ENCODE assay signal across 8 mouse cellular contexts in the genomic region with DNA sequence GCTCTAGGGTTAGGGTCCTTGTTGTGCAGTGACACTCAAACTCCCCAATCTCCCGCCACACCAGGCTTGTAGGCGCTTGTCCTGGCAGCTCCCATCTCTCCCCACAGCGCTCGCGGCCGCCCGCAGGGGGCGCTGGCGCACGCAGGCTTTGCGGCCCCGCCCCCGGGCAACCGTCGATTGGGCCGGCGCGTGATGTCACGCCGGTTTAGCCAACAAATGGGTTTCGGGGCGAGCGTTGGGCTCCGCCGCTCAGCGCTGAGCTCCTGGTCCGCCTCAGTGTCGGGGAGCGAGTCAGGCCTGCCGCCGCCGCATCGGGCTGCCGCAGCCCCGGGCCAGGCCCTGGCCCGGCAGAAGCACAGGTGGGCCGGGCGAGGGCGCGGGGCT. TPM values are rescaled to one million over a fixed set of nuclear protein-coding genes. Genes with fewer than 3 reads are reported as not detected.
DNase-seq lines count a peak whose midpoint lies in the region; ATAC-seq and TF ChIP-seq lines count a peak whose summit lies in the region.

No protein-coding gene starts in this region.

- no peaks in the 10 kb centered on the region for H3K27me3 ChIP-seq in C2C12 (ENCODE audit: control insufficient read depth, insufficient read depth, insufficient read length)
- no peaks in the 10 kb centered on the region for H3K27me3 ChIP-seq in heart, embryonic 10.5 days (ENCODE audit: insufficient read depth, poor library complexity, severe bottlenecking)
- no peaks in the 10 kb centered on the region for H3K27me3 ChIP-seq in kidney, embryonic 14.5 days (ENCODE audit: control insufficient read depth, insufficient read depth, low read length)
- H3K27me3 ChIP-seq in limb, embryonic 14.5 days (ENCODE audit: control insufficient read depth, insufficient read depth, low read length) = no peaks in the 10 kb centered on the region
- H3K27me3 ChIP-seq in midbrain, postnatal 0 days (ENCODE audit: insufficient read depth, low read length) = no peaks in the 10 kb centered on the region

- peak overlapping the region; percentile 95 for H3K9ac ChIP-seq in kidney, embryonic 14.5 days (ENCODE audit: low read depth, low read length)
- peak overlapping the region; percentile 94 for H3K9ac ChIP-seq in limb, embryonic 14.5 days (ENCODE audit: low read depth, low read length, severe bottlenecking)
- H3K9ac ChIP-seq in midbrain, postnatal 0 days (replicated peaks; ENCODE audit: low read length, poor library complexity, severe bottlenecking) = peak overlapping the region; percentile 97

- no peaks in the 10 kb centered on the region for H3K36me3 ChIP-seq in C2C12 (ENCODE audit: control insufficient read depth, insufficient read depth)
- 0 out of 2 replicates have a peak, but pooled peaks cover 3% of the 10 kb centered on the region for H3K36me3 ChIP-seq in heart, embryonic 10.5 days
- H3K36me3 ChIP-seq in kidney, embryonic 14.5 days (ENCODE audit: control insufficient read depth, insufficient read depth, low read length) = no peaks in the 10 kb centered on the region
- H3K36me3 ChIP-seq in limb, embryonic 14.5 days (ENCODE audit: control insufficient read depth, insufficient read depth, low read length) = peaks cover 3% of the 10 kb centered on the region; the same call in 1 of the 2 replicates
- no peaks in the 10 kb centered on the region for H3K36me3 ChIP-seq in midbrain, postnatal 0 days (ENCODE audit: insufficient read depth, low read length)

- WGBS in heart, embryonic 10.5 days = 0% methylated on average over 40 of the region's 40 CpGs
- WGBS in kidney, embryonic 14.5 days = under 1% methylated on average over 40 of the region's 40 CpGs
- WGBS in limb, embryonic 14.5 days = 0% methylated on average over 23 of the region's 40 CpGs
- 1% methylated on average over 36 of the region's 40 CpGs for WGBS in midbrain, postnatal 0 days

- peak; percentile 93 for TF ChIP-seq CTCF in C2C12 (IDR thresholded peaks at IDR 0.05; ENCODE audit: control insufficient read depth, insufficient read depth, insufficient read length)
- peak; percentile 60 for TF ChIP-seq CTCF in embryonic fibroblast, embryonic 13.5 days (IDR thresholded peaks at IDR 0.05; ENCODE audit: borderline replicate concordance, insufficient read depth, low read length)
- TF ChIP-seq CTCF in midbrain, postnatal 0 days (IDR thresholded peaks at IDR 0.05) = peak; percentile 96

- H3K9me3 ChIP-seq in heart, embryonic 10.5 days = no peaks in the 10 kb centered on the region
- H3K9me3 ChIP-seq in kidney, embryonic 14.5 days (ENCODE audit: control insufficient read depth, low read length) = no peaks in the 10 kb centered on the region
- no peaks in the 10 kb centered on the region for H3K9me3 ChIP-seq in limb, embryonic 14.5 days (ENCODE audit: control insufficient read depth, low read length)
- H3K9me3 ChIP-seq in midbrain, postnatal 0 days (ENCODE audit: low read length) = no peaks in the 10 kb centered on the region

- peaks cover 44% of the 10 kb centered on the region for H3K79me2 ChIP-seq in C2C12 (ENCODE audit: control insufficient read depth, insufficient read depth)

- peak; percentile 88 for TF ChIP-seq POLR2A in embryonic fibroblast, embryonic 13.5 days (IDR thresholded peaks at IDR 0.05; ENCODE audit: low read depth, low read length)
- 0 out of 2 replicates have a peak, but pooled peaks have one; percentile 46 for TF ChIP-seq POLR2A in limb, embryonic 14.5 days (IDR thresholded peaks at IDR 0.05; ENCODE audit: borderline replicate concordance, extremely low read depth, insufficient read depth, insufficient read length)

- H3K4me3 ChIP-seq in C2C12 (ENCODE audit: insufficient read depth, poor library complexity, severe bottlenecking) = peak overlapping the region; percentile 60
- peak overlapping the region; percentile 94; the same call in 1 of the 2 replicates for H3K4me3 ChIP-seq in embryonic fibroblast, embryonic 13.5 days (ENCODE audit: insufficient read depth, low read length)
- H3K4me3 ChIP-seq in heart, embryonic 10.5 days = peak overlapping the region; percentile 96
- peak overlapping the region; percentile 95 for H3K4me3 ChIP-seq in kidney, embryonic 14.5 days (ENCODE audit: low read length)
- peak overlapping the region; percentile 93 for H3K4me3 ChIP-seq in limb, embryonic 14.5 days (replicated peaks; ENCODE audit: low read length)
- H3K4me3 ChIP-seq in midbrain, postnatal 0 days (ENCODE audit: low read depth, low read length) = peak overlapping the region; percentile 98

- peak overlapping the region; percentile 86 for H3ac ChIP-seq in C2C12 (ENCODE audit: control insufficient read depth, insufficient read length, low read depth)

- DNase-seq in brain, adult 2 months (ENCODE audit: low read depth, low spot score) = peak; percentile 97
- DNase-seq in heart, embryonic 10.5 days (ENCODE audit: low spot score) = peak; percentile 96
- peak; percentile 93 for DNase-seq in limb, embryonic 14.5 days (ENCODE audit: low spot score)
- peak; percentile 97 for DNase-seq in midbrain, postnatal 0 days (ENCODE audit: low spot score)
- peak; percentile 96 to 97 for DNase-seq in spleen, postnatal 10 days (ENCODE audit: low spot score in 2 of 2)

- peak; percentile 95 for ATAC-seq in kidney, embryonic 14.5 days (ENCODE audit: low FRiP score, low TSS enrichment)
- ATAC-seq in limb, embryonic 14.5 days (ENCODE audit: low FRiP score, low read depth) = peak; percentile 93
- peak; percentile 96 for ATAC-seq in midbrain, postnatal 0 days (ENCODE audit: low FRiP score)

- H3K4me2 ChIP-seq in kidney, embryonic 14.5 days (replicated peaks; ENCODE audit: low read depth, low read length) = peak overlapping the region; percentile 74
- H3K4me2 ChIP-seq in limb, embryonic 14.5 days (replicated peaks; ENCODE audit: low read depth, low read length, severe bottlenecking) = peak overlapping the region; percentile 59
- H3K4me2 ChIP-seq in midbrain, postnatal 0 days (ENCODE audit: low read depth, low read length, poor library complexity, severe bottlenecking) = peak overlapping the region; percentile 60

- no peaks in the 10 kb centered on the region; the same call in none of the 2 replicates for H3K4me1 ChIP-seq in embryonic fibroblast, embryonic 13.5 days (ENCODE audit: control insufficient read depth, insufficient read depth, low read length)
- peaks cover 24% of the 10 kb centered on the region for H3K4me1 ChIP-seq in heart, embryonic 10.5 days
- peaks cover 4% of the 10 kb centered on the region; the same call in 1 of the 2 replicates for H3K4me1 ChIP-seq in kidney, embryonic 14.5 days (ENCODE audit: control insufficient read depth, insufficient read depth, low read length)
- H3K4me1 ChIP-seq in limb, embryonic 14.5 days (ENCODE audit: control insufficient read depth, insufficient read depth, low read length) = peaks cover 9% of the 10 kb centered on the region; the same call in 1 of the 2 replicates
- H3K4me1 ChIP-seq in midbrain, postnatal 0 days (ENCODE audit: insufficient read depth, low read length) = peaks cover 10% of the 10 kb centered on the region; the same call in 1 of the 2 replicates

- H3K79me3 ChIP-seq in C2C12 (ENCODE audit: low read depth) = peaks cover 11% of the 10 kb centered on the region

- no peak overlapping the region for H3K27ac ChIP-seq in embryonic fibroblast, embryonic 13.5 days (ENCODE audit: insufficient read depth, low read length)
- H3K27ac ChIP-seq in heart, embryonic 10.5 days = peak overlapping the region; percentile 97
- peak overlapping the region; percentile 59; the same call in 1 of the 2 replicates for H3K27ac ChIP-seq in kidney, embryonic 14.5 days (ENCODE audit: low read depth, low read length)
- H3K27ac ChIP-seq in limb, embryonic 14.5 days (replicated peaks; ENCODE audit: low read depth, low read length) = peak overlapping the region; percentile 79
- peak overlapping the region; percentile 87 for H3K27ac ChIP-seq in midbrain, postnatal 0 days (ENCODE audit: low read depth, low read length)

TF ChIP-seq in C2C12, 6 proteins besides CTCF, POLR2A, EP300 and RAD21:
- TF ChIP-seq MAX (IDR thresholded peaks at IDR 0.05) (peak; percentile 67), CEBPB (IDR thresholded peaks at IDR 0.05; ENCODE audit: low read depth) (no peak), MYOD1 (IDR thresholded peaks at IDR 0.05; ENCODE audit: control insufficient read depth, insufficient read length, low read depth) (no peak), USF1 (IDR thresholded peaks at IDR 0.05; ENCODE audit: low read depth) (no peak), MYOG (IDR thresholded peaks at IDR 0.05; ENCODE audit: control insufficient read depth, extremely low read depth, insufficient read length) (no peak)

RNA-seq across cellular contexts. Expression of a gene that starts 22.1 kb away (rescaled TPM):
- polyA plus RNA-seq in C2C12 (2012; fragmentation: generic; extraction: Trizol) = 11.9 TPM
- 19.4 and 20.3 TPM in 2 replicates for polyA plus RNA-seq in embryonic fibroblast, embryonic 13.5 days (2011; ENCODE audit: insufficient read length, low read depth, missing spikeins)
- polyA plus RNA-seq in heart, embryonic 10.5 days (2016; fragmentation: Nextera tagmentation; extraction: Ambion mirVana) = 21.8 and 22.0 TPM in 2 replicates
- 13.8 and 25.8 TPM in 2 replicates for polyA plus RNA-seq in kidney, embryonic 14.5 days (2014; fragmentation: Nextera tagmentation; extraction: Ambion mirVana)
- 19.0 and 20.7 TPM in 2 replicates for polyA plus RNA-seq in limb, embryonic 14.5 days (2012; rRNA removed)
- polyA plus RNA-seq in limb, embryonic 14.5 days (2014; fragmentation: Nextera tagmentation; extraction: Ambion mirVana) = 26.0 and 27.1 TPM in 2 replicates
- 29.7 and 29.9 TPM in 2 replicates for total RNA-seq in midbrain, postnatal 0 days (2014; rRNA removed)
- polyA plus RNA-seq in midbrain, postnatal 0 days (2015; fragmentation: Nextera tagmentation; extraction: Ambion mirVana) = 36.5 and 45.5 TPM in 2 replicates

RNA-seq across cellular contexts. Expression of a gene that starts 54.1 kb away (rescaled TPM):
- 34.2 TPM for polyA plus RNA-seq in C2C12 (2012; fragmentation: generic; extraction: Trizol)
- polyA plus RNA-seq in embryonic fibroblast, embryonic 13.5 days (2011; ENCODE audit: insufficient read length, low read depth, missing spikeins) = 22.6 and 28.8 TPM in 2 replicates
- polyA plus RNA-seq in heart, embryonic 10.5 days (2016; fragmentation: Nextera tagmentation; extraction: Ambion mirVana) = 55.9 and 65.2 TPM in 2 replicates
- 46.8 and 63.8 TPM in 2 replicates for polyA plus RNA-seq in kidney, embryonic 14.5 days (2014; fragmentation: Nextera tagmentation; extraction: Ambion mirVana)
- 29.3 and 37.9 TPM in 2 replicates for polyA plus RNA-seq in limb, embryonic 14.5 days (2012; rRNA removed)
- polyA plus RNA-seq in limb, embryonic 14.5 days (2014; fragmentation: Nextera tagmentation; extraction: Ambion mirVana) = 32.5 and 40.9 TPM in 2 replicates
- total RNA-seq in midbrain, postnatal 0 days (2014; rRNA removed) = 1.2 and 1.7 TPM in 2 replicates
- 1.9 and 2.2 TPM in 2 replicates for polyA plus RNA-seq in midbrain, postnatal 0 days (2015; fragmentation: Nextera tagmentation; extraction: Ambion mirVana)
